Mouse (Mus musculus) cerebellum, postnatal 14 days (tissue): Measurements from ENCODE around the gene Olfr205.
"Not testable (repeated sequence)": the region's sequence is repeated elsewhere in the genome, so short reads cannot be mapped to it uniquely, and the experiment has no call there.

Source experiments
- DNase-seq, 2 experiments: peaks; one replicate each; pipeline ENCODE4 v3.0.0; 2021; ENCODE audit warnings: mixed read lengths in 2 of 2

Gene Olfr205

GRCm38 (mm10) chr16:59331038-59331437 lies at the start of gene Olfr205:
Olfr205 (minus strand) TSS chr16:59331138.
- DNase-seq: no peak

GRCm38 (mm10) chr16:59363893-59364292 lies 33.0 kb upstream of the Olfr205 start, which contains the start of gene Olfr209:
Olfr209 (minus strand) TSS chr16:59363993.
- DNase-seq: no peak

- no peak for DNase-seq
These were observed 18.2 kb upstream of the Olfr205 start, which contains the start of gene Olfr206 for GRCm38 (mm10) chr16:59349146-59349545. Olfr206 (minus strand) TSS chr16:59349246.

- DNase-seq: not testable (repeated sequence)
These were observed 7.7 kb downstream of the Olfr205 start for GRCm38 (mm10) chr16:59323262-59323661.

GRCm38 (mm10) chr16:59318148-59318547 lies 12.8 kb downstream of the Olfr205 start, which contains the start of gene Olfr204:
Olfr204 (minus strand) TSS chr16:59318248.
- DNase-seq: no peak

- no peak for DNase-seq
These were observed 32.4 kb downstream of the Olfr205 start, which contains the start of gene Olfr203 for GRCm38 (mm10) chr16:59298581-59298980. Olfr203 (plus strand) TSS chr16:59298881.

- DNase-seq: not testable (repeated sequence)
These were observed 43.4 kb downstream of the Olfr205 start for GRCm38 (mm10) chr16:59287576-59287975.

GRCm38 (mm10) chr16:59286693-59287092 lies 44.2 kb downstream of the Olfr205 start, which contains the start of gene Olfr202:
Olfr202 (minus strand) TSS chr16:59286793.
- no peak for DNase-seq

GRCm38 (mm10) chr16:59283476-59283875 lies 47.5 kb downstream of the Olfr205 start:
- no peak for DNase-seq

GRCm38 (mm10) chr16:59280542-59280941 lies 50.4 kb downstream of the Olfr205 start:
- DNase-seq: no peak
